Mouse (Mus musculus) liver, adult (tissue): Measurements from ENCODE around the gene Cerkl.

Source experiments
- GATA4 ChIP-seq: IDR thresholded peaks from 2 replicates; pipeline ENCODE4 v1.6.1; 2014; ENCODE audit warnings: mild to moderate bottlenecking, low read length; ENCODE audit not compliant: insufficient replicate concordance

Cerkl gene

GRCm38 (mm10) chr2:79456575-79457349, at the start of gene Cerkl, which contains the start of gene Neurod1:
TSS of gene Cerkl (minus strand) at chr2:79456785.
TSS of gene Neurod1 (minus strand) at chr2:79456751.
- TF ChIP-seq GATA4, result no peak

GRCm38 (mm10) chr2:79498990-79499755, 42.6 kb upstream of the Cerkl start:
- no peak for TF ChIP-seq GATA4

GRCm38 (mm10) chr2:79485127-79485526, 28.5 kb upstream of the Cerkl start:
- no peak for TF ChIP-seq GATA4

- TF ChIP-seq GATA4, result no peak
Measured at GRCm38 (mm10) chr2:79482511-79482910, 25.9 kb upstream of the Cerkl start.

GRCm38 (mm10) chr2:79462411-79462810, 5.8 kb upstream of the Cerkl start:
- TF ChIP-seq GATA4, result no peak

- TF ChIP-seq GATA4, result no peak
Measured at GRCm38 (mm10) chr2:79461861-79462260, 5.3 kb upstream of the Cerkl start.

- TF ChIP-seq GATA4, result no peak
Measured at GRCm38 (mm10) chr2:79460586-79460985, 4.0 kb upstream of the Cerkl start.

- no peak for TF ChIP-seq GATA4
Measured at GRCm38 (mm10) chr2:79460107-79460506, 3.5 kb upstream of the Cerkl start.

GRCm38 (mm10) chr2:79459061-79460045, 2.8 kb upstream of the Cerkl start:
- no peak for TF ChIP-seq GATA4

- TF ChIP-seq GATA4, result no peak
Measured at GRCm38 (mm10) chr2:79457932-79458331, 1.3 kb upstream of the Cerkl start.

- TF ChIP-seq GATA4, result no peak
Measured at GRCm38 (mm10) chr2:79457434-79457833, 849 bp upstream of the Cerkl start.

GRCm38 (mm10) chr2:79455646-79456045, 939 bp downstream of the Cerkl start:
- no peak for TF ChIP-seq GATA4

- no peak for TF ChIP-seq GATA4
Measured at GRCm38 (mm10) chr2:79454786-79455446, 1.7 kb downstream of the Cerkl start.
